Mouse (Mus musculus): ENCODE results near the gene Ifit3b. TPM values are rescaled to one million over a fixed set of nuclear protein-coding genes. Genes with fewer than 3 reads are reported as not detected.
"Not testable (repeated sequence)": the region's sequence is repeated elsewhere in the genome, so short reads cannot be mapped to it uniquely, and the experiment has no call there.

Gene Ifit3b
- polyA plus RNA-seq, 1 experiment from 2014 or later: 0.40 TPM

GRCm38 (mm10) chr19:34620871-34621270 lies 13.1 kb downstream of the Ifit3b start:
- Histone ChIP-seq H3K9me3 (no peaks in the 10 kb centered on the region), H3K27ac (no peak overlapping the region), H3K4me2 (no peak overlapping the region), H3K36me3 (no peaks in the 10 kb centered on the region), H3K27me3 (no peaks in the 10 kb centered on the region), H3K9ac (no peak overlapping the region), H3K4me3 (no peak overlapping the region), H3K4me1 (no peaks in the 10 kb centered on the region)
- 88% methylated on average over 5 of the region's 5 CpGs for WGBS
- ATAC-seq (ENCODE audit: insufficient number of reproducible peaks, low FRiP score, low TSS enrichment, low read depth): no peak

- WGBS: 91% methylated on average over 6 of the region's 6 CpGs
- H3K4me2 ChIP-seq: no peak overlapping the region
Observed at GRCm38 (mm10) chr19:34623781-34624180, 16.0 kb downstream of the Ifit3b start.

GRCm38 (mm10) chr19:34624663-34625062 lies 16.9 kb downstream of the Ifit3b start:
- Histone ChIP-seq H3K9ac (no peak overlapping the region), H3K4me2 (no peak overlapping the region), H3K36me3 (no peaks in the 10 kb centered on the region), H3K27me3 (no peaks in the 10 kb centered on the region), H3K27ac (no peak overlapping the region), H3K4me3 (no peak overlapping the region), H3K4me1 (no peaks in the 10 kb centered on the region), H3K9me3 (no peaks in the 10 kb centered on the region)
- 79% methylated on average over 4 of the region's 4 CpGs for WGBS
- no peak for ATAC-seq (ENCODE audit: insufficient number of reproducible peaks, low FRiP score, low TSS enrichment, low read depth)

More at GRCm38 (mm10) chr19:34623781-34624180, 16.0 kb downstream of the Ifit3b start:
- no peak overlapping the region for H3K9ac ChIP-seq
- ATAC-seq (ENCODE audit: insufficient number of reproducible peaks, low FRiP score, low TSS enrichment, low read depth): no peak
- no peaks in the 10 kb centered on the region for H3K9me3 ChIP-seq
- H3K4me3 ChIP-seq: no peak overlapping the region
- H3K27ac ChIP-seq: no peak overlapping the region
- H3K27me3 ChIP-seq: no peaks in the 10 kb centered on the region
- no peaks in the 10 kb centered on the region for H3K36me3 ChIP-seq
- no peaks in the 10 kb centered on the region for H3K4me1 ChIP-seq

GRCm38 (mm10) chr19:34627496-34627895 lies 19.7 kb downstream of the Ifit3b start:
- Histone ChIP-seq H3K36me3 (no peaks in the 10 kb centered on the region), H3K9me3 (no peaks in the 10 kb centered on the region), H3K4me1 (no peaks in the 10 kb centered on the region), H3K9ac (no peak overlapping the region), H3K4me2 (no peak overlapping the region), H3K27ac (no peak overlapping the region), H3K27me3 (no peaks in the 10 kb centered on the region), H3K4me3 (no peak overlapping the region)
- 56% methylated on average over 2 of the region's 2 CpGs for WGBS
- no peak for ATAC-seq (ENCODE audit: insufficient number of reproducible peaks, low FRiP score, low TSS enrichment, low read depth)

GRCm38 (mm10) chr19:34631487-34631886 lies 23.7 kb downstream of the Ifit3b start:
- H3K4me1 ChIP-seq: no peaks in the 10 kb centered on the region
- no peak for ATAC-seq (ENCODE audit: insufficient number of reproducible peaks, low FRiP score, low TSS enrichment, low read depth)
- H3K36me3 ChIP-seq: no peaks in the 10 kb centered on the region
- no peaks in the 10 kb centered on the region for H3K27me3 ChIP-seq
- H3K9me3 ChIP-seq: no peaks in the 10 kb centered on the region
- no peak overlapping the region for H3K27ac ChIP-seq
- H3K9ac ChIP-seq: no peak overlapping the region
- H3K4me2 ChIP-seq: no peak overlapping the region
- H3K4me3 ChIP-seq: no peak overlapping the region

- no peak overlapping the region for H3K4me3 ChIP-seq
Observed at GRCm38 (mm10) chr19:34633484-34633883, 25.7 kb downstream of the Ifit3b start.

GRCm38 (mm10) chr19:34636933-34637557 lies 29.3 kb downstream of the Ifit3b start:
- 17% methylated on average over 3 of the region's 3 CpGs for WGBS
- no peak overlapping the region for H3K4me2 ChIP-seq
- H3K27me3 ChIP-seq: peaks cover 6% of the 10 kb centered on the region
- H3K9ac ChIP-seq: no peak overlapping the region
- no peaks in the 10 kb centered on the region for H3K9me3 ChIP-seq
- no peak overlapping the region for H3K27ac ChIP-seq
- ATAC-seq (ENCODE audit: insufficient number of reproducible peaks, low FRiP score, low TSS enrichment, low read depth): no peak
- no peaks in the 10 kb centered on the region for H3K4me1 ChIP-seq
- no peak overlapping the region for H3K4me3 ChIP-seq
- no peaks in the 10 kb centered on the region for H3K36me3 ChIP-seq

More at GRCm38 (mm10) chr19:34633484-34633883, 25.7 kb downstream of the Ifit3b start:
- 77% methylated on average over 2 of the region's 2 CpGs for WGBS
- Histone ChIP-seq H3K27ac (no peak overlapping the region), H3K27me3 (peaks cover 6% of the 10 kb centered on the region), H3K4me2 (no peak overlapping the region), H3K36me3 (no peaks in the 10 kb centered on the region), H3K4me1 (no peaks in the 10 kb centered on the region), H3K9ac (no peak overlapping the region), H3K9me3 (no peaks in the 10 kb centered on the region)
- no peak for ATAC-seq (ENCODE audit: insufficient number of reproducible peaks, low FRiP score, low TSS enrichment, low read depth)

- no peak within 1 kb of the TSS for H3K9ac ChIP-seq
- 32% methylated on average over 4 of the region's 4 CpGs for WGBS
- peaks cover 6% of the 10 kb centered on the region for H3K27me3 ChIP-seq
- no peaks in the 10 kb centered on the region for H3K9me3 ChIP-seq
- H3K4me2 ChIP-seq: no peak within 1 kb of the TSS; the same call in 1 of the 2 replicates
- no peak within 1 kb of the TSS for H3K4me3 ChIP-seq
- H3K4me1 ChIP-seq: no peaks in the 10 kb centered on the region
- H3K27ac ChIP-seq: no peak within 1 kb of the TSS
- no peaks in the 10 kb centered on the region for H3K36me3 ChIP-seq
- ATAC-seq (ENCODE audit: insufficient number of reproducible peaks, low FRiP score, low TSS enrichment, low read depth): no peak
Observed at GRCm38 (mm10) chr19:34640623-34641022, 32.9 kb downstream of the Ifit3b start, which contains the start of the genes Ifit1bl2 and Ifit1. TSS of gene Ifit1bl2 (minus strand) at chr19:34640743. TSS of gene Ifit1 (plus strand) at chr19:34640871.

GRCm38 (mm10) chr19:34642616-34643015 lies 34.8 kb downstream of the Ifit3b start:
- Histone ChIP-seq H3K36me3 (no peaks in the 10 kb centered on the region), H3K9me3 (no peaks in the 10 kb centered on the region), H3K9ac (no peak overlapping the region), H3K4me3 (no peak overlapping the region), H3K27me3 (peaks cover 2% of the 10 kb centered on the region; the same call in 1 of the 2 replicates), H3K4me1 (no peaks in the 10 kb centered on the region), H3K4me2 (no peak overlapping the region), H3K27ac (no peak overlapping the region)
- no peak for ATAC-seq (ENCODE audit: insufficient number of reproducible peaks, low FRiP score, low TSS enrichment, low read depth)
- WGBS: 72% methylated on average over 5 of the region's 5 CpGs

- not testable (repeated sequence) for ATAC-seq (ENCODE audit: insufficient number of reproducible peaks, low FRiP score, low TSS enrichment, low read depth); H3K4me2 ChIP-seq; H3K4me3 ChIP-seq; H3K27ac ChIP-seq; H3K4me1 ChIP-seq; H3K36me3 ChIP-seq; H3K27me3 ChIP-seq; H3K9ac ChIP-seq; H3K9me3 ChIP-seq
- WGBS: 80% methylated on average over 8 of the region's 8 CpGs
Observed at GRCm38 (mm10) chr19:34647630-34648029, 39.9 kb downstream of the Ifit3b start.

- H3K4me2 ChIP-seq: no peak overlapping the region
- WGBS: 72% methylated on average over 3 of the region's 3 CpGs
- H3K27ac ChIP-seq: no peak overlapping the region
- no peaks in the 10 kb centered on the region for H3K4me1 ChIP-seq
- no peaks in the 10 kb centered on the region for H3K36me3 ChIP-seq
- H3K9ac ChIP-seq: no peak overlapping the region
- H3K4me3 ChIP-seq: no peak overlapping the region
- H3K9me3 ChIP-seq: no peaks in the 10 kb centered on the region
- no peaks in the 10 kb centered on the region for H3K27me3 ChIP-seq
- ATAC-seq (ENCODE audit: insufficient number of reproducible peaks, low FRiP score, low TSS enrichment, low read depth): no peak
Observed at GRCm38 (mm10) chr19:34650276-34650675, 42.5 kb downstream of the Ifit3b start.

- no peak overlapping the region for H3K27ac ChIP-seq
- H3K4me3 ChIP-seq: no peak overlapping the region
- no peaks in the 10 kb centered on the region for H3K36me3 ChIP-seq
- no peaks in the 10 kb centered on the region for H3K9me3 ChIP-seq
- 86% methylated on average over 6 of the region's 6 CpGs for WGBS
- H3K4me2 ChIP-seq: no peak overlapping the region
- no peak overlapping the region for H3K9ac ChIP-seq
- no peaks in the 10 kb centered on the region for H3K4me1 ChIP-seq
- no peaks in the 10 kb centered on the region for H3K27me3 ChIP-seq
- no peak for ATAC-seq (ENCODE audit: insufficient number of reproducible peaks, low FRiP score, low TSS enrichment, low read depth)
Observed at GRCm38 (mm10) chr19:34650997-34651396, 43.2 kb downstream of the Ifit3b start.
